Mouse (Mus musculus) lung, adult 10 weeks (tissue): ENCODE measurements around the gene Gm20388. TPM values are rescaled to one million over a fixed set of nuclear protein-coding genes. Genes with fewer than 3 reads are reported as not detected.

Experiments used
- polyA plus RNA-seq: library from polyadenylated mRNA; stranded (reverse); fragments of 350-450 nt; fragmentation: Illumina TruSeq; extraction: RNeasy Lipid Tissue Mini Kit (QIAGEN cat#74804); gene quantifications from one replicate; pipeline ENCODE4 v1.2.3, GENCODE M21; 2014; ENCODE audit warnings: low read depth, low replicate concordance; ENCODE audit not compliant: insufficient read depth

The Gm20388 gene
- 25.6 TPM for polyA plus RNA-seq

GRCm38 (mm10) chr8:119910547-119911257, at the start of gene Gm20388:
Gene Gm20388, plus strand, starts transcription at chr8:119910841.

GRCm38 (mm10) chr8:119861706-119862389, 48.8 kb upstream of the Gm20388 start, which contains the start of gene Klhl36:
Gene Klhl36, plus strand, starts transcription at chr8:119862266.

GRCm38 (mm10) chr8:119909944-119910546, 596 bp upstream of the Gm20388 start, which contains the start of gene Usp10:
Gene Usp10, plus strand, starts transcription at chr8:119910360.

GRCm38 (mm10) chr8:119992249-119992648, 81.6 kb downstream of the Gm20388 start, which contains the start of gene Crispld2:
Gene Crispld2, plus strand, starts transcription at chr8:119992438.

GRCm38 (mm10) chr8:120101068-120101972, 190.7 kb downstream of the Gm20388 start, which contains the start of gene Zdhhc7:
Gene Zdhhc7, minus strand, starts transcription at chr8:120101482.

GRCm38 (mm10) chr8:120113758-120114255, 203.2 kb downstream of the Gm20388 start, which contains the start of gene 6430548M08Rik:
Gene 6430548M08Rik, plus strand, starts transcription at chr8:120114152.

GRCm38 (mm10) chr8:120177318-120178123, 266.9 kb downstream of the Gm20388 start, which contains the start of gene Fam92b:
Gene Fam92b, minus strand, starts transcription at chr8:120177466.

GRCm38 (mm10) chr8:120227891-120228591, 317.4 kb downstream of the Gm20388 start, which contains the start of gene Gse1:
Gene Gse1, plus strand, starts transcription at chr8:120228456.

GRCm38 (mm10) chr8:120588908-120589771, 678.5 kb downstream of the Gm20388 start, which contains the start of gene Gins2:
Gene Gins2, minus strand, starts transcription at chr8:120589304.

GRCm38 (mm10) chr8:120647532-120647931, 736.9 kb downstream of the Gm20388 start, which contains the start of gene 1190005I06Rik:
Gene 1190005I06Rik, minus strand, starts transcription at chr8:120647632.

GRCm38 (mm10) chr8:120667561-120668373, 757.1 kb downstream of the Gm20388 start, which contains the start of the genes Gm27021 and Cox4i1:
Gene Gm27021, minus strand, starts transcription at chr8:120668079.
Gene Cox4i1, plus strand, starts transcription at chr8:120668222.

GRCm38 (mm10) chr8:120668374-120668905, 757.8 kb downstream of the Gm20388 start, which contains the start of gene Emc8:
Gene Emc8, minus strand, starts transcription at chr8:120668573.

GRCm38 (mm10) chr8:120735770-120736481, 825.3 kb downstream of the Gm20388 start, which contains the start of gene Irf8:
Gene Irf8, plus strand, starts transcription at chr8:120736358.

GRCm38 (mm10) chr8:121084210-121084951, 1173.7 kb downstream of the Gm20388 start, which contains the start of gene Foxf1:
Gene Foxf1, plus strand, starts transcription at chr8:121084386.

